Mouse (Mus musculus): ENCODE measurements around the gene C730034F03Rik.

DNA sequence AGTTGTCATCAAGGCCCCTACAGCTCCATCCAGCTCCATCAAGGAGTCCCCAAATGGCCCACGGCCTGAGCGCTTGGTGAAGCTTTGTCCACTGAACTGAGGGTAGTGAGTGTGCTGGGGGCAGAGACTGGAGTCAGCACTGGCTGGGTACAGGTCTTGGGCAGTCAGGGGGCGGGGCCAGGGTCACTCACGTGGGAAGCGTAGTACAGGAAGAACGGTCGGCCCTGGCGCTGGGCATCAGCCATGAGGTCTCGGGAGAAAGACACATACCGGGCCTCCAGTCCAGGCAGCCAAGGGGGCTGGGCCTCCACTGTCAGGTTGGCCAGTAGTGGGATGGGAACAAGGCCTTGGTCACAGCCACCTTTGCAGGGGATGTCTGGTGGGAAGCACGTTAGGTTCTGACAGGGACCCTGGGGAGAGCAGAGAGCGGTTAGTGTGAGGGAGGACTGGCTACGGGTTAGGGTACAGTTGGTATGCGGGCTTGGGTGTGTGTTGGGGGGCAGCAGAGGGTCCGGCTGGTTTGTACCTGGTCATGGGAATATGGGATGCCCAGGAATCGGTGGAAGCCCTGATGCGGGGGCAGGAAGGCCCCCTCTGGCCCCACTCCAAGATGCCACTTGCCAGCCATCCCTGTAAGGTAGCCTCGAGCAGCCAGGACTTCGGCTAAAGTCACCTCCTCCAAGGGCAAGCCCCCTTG lies 45.4 kb downstream of the C730034F03Rik start:
- TF ChIP-seq CTCF (conservative IDR thresholded peaks at IDR 0.05; ENCODE audit: insufficient read depth, insufficient read length, low read depth, low read length) (no peak), POLR2A (IDR thresholded peaks at IDR 0.05; ENCODE audit: low read depth, low read length) (no peak)
